Mouse (Mus musculus): ENCODE measurements around the gene Pcbp4. TPM values are rescaled to one million over a fixed set of nuclear protein-coding genes. Genes with fewer than 3 reads are reported as not detected.
A peak's percentile ranks its signal among the peaks of the same experiment; 100 is the strongest.

Pcbp4 gene
- polyA plus RNA-seq, 2 experiments = 5.7 to 11.3 TPM

DNA sequence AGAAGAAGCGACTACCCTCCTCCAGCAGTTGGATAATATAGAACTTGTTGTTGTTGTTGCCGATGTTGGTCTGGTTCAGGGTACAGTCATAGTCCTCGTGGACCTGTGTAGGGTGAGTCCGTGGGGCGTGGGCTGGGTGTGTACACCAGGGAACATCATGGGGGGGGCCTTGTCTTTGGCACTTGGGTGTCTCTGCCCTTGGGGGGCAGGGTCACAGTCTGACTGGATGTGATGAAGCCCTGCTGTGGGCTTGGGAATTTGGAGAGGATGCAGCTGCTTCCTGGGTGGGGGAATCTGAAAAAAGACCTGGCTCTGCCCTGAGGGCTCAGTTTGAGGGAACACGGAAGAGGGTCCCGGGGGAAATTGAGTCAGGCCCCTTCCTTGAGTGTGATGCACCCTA is 22.0 kb downstream of the Pcbp4 start:
- Histone ChIP-seq H3K27ac (no peak overlapping the region), H3K4me3 (ENCODE audit: insufficient read depth in 1 of 2, low read depth in 2 of 2, low read length in 2 of 2) (no peak overlapping the region), H3K4me1 (replicated peaks; ENCODE audit: control insufficient read depth in 2 of 2, insufficient read depth in 2 of 2, low read length in 1 of 2) (peaks cover 6 to 12% of the 10 kb centered on the region in 2 experiments; a peak in 3 of 4 replicates), H3K9me3 (ENCODE audit: control insufficient read depth, low read length) (no peaks in the 10 kb centered on the region), H3K4me2 (ENCODE audit: low read depth) (no peak overlapping the region), H3K27me3 (ENCODE audit: control insufficient read depth, insufficient read depth, low read length) (no peaks in the 10 kb centered on the region), H3K9ac (replicated peaks) (no peak overlapping the region), H3K36me3 (replicated peaks; ENCODE audit: control insufficient read depth, insufficient read depth, low read depth) (no peaks in the 10 kb centered on the region)
- ATAC-seq (ENCODE audit: insufficient read depth) = no peak
- WGBS (ENCODE audit: insufficient replicate concordance) = 61% methylated on average over 7 of the region's 7 CpGs
- TF ChIP-seq EP300 (IDR thresholded peaks at IDR 0.05; ENCODE audit: low read depth) (no peak), CTCF (IDR thresholded peaks at IDR 0.05; ENCODE audit: low read depth) (no peak)
- no peak for DNase-seq (ENCODE audit: low read depth in 3 of 3, low spot score in 3 of 3)

GRCm38 (mm10) chr9:106475663-106476001 is 22.5 kb downstream of the Pcbp4 start, which contains the start of gene Rrp9:
TSS of gene Rrp9 (plus strand) at chr9:106475963.
- ATAC-seq (ENCODE audit: insufficient read depth) = no peak
- Histone ChIP-seq H3K27ac (no peak within 1 kb of the TSS), H3K9ac (replicated peaks) (no peak within 1 kb of the TSS), H3K4me2 (ENCODE audit: low read depth) (peak within 1 kb of the TSS; percentile 92), H3K27me3 (ENCODE audit: control insufficient read depth, insufficient read depth, low read length) (no peaks in the 10 kb centered on the region), H3K4me1 (replicated peaks; ENCODE audit: control insufficient read depth in 2 of 2, insufficient read depth in 2 of 2, low read length in 1 of 2) (peaks cover 6 to 12% of the 10 kb centered on the region in 2 experiments; a peak in 3 of 4 replicates), H3K36me3 (replicated peaks; ENCODE audit: control insufficient read depth, insufficient read depth, low read depth) (no peaks in the 10 kb centered on the region), H3K9me3 (ENCODE audit: control insufficient read depth, low read length) (no peaks in the 10 kb centered on the region), H3K4me3 (ENCODE audit: insufficient read depth in 1 of 2, low read depth in 2 of 2, low read length in 2 of 2) (peak within 1 kb of the TSS in 1 of 2 experiments; percentile 25; a peak in 2 of 4 replicates)
- WGBS (ENCODE audit: insufficient replicate concordance) = 68% methylated on average over 10 of the region's 10 CpGs
- no peak for DNase-seq (ENCODE audit: low read depth in 3 of 3, low spot score in 3 of 3)
- TF ChIP-seq EP300 (IDR thresholded peaks at IDR 0.05; ENCODE audit: low read depth) (no peak), CTCF (IDR thresholded peaks at IDR 0.05; ENCODE audit: low read depth) (no peak)

DNA sequence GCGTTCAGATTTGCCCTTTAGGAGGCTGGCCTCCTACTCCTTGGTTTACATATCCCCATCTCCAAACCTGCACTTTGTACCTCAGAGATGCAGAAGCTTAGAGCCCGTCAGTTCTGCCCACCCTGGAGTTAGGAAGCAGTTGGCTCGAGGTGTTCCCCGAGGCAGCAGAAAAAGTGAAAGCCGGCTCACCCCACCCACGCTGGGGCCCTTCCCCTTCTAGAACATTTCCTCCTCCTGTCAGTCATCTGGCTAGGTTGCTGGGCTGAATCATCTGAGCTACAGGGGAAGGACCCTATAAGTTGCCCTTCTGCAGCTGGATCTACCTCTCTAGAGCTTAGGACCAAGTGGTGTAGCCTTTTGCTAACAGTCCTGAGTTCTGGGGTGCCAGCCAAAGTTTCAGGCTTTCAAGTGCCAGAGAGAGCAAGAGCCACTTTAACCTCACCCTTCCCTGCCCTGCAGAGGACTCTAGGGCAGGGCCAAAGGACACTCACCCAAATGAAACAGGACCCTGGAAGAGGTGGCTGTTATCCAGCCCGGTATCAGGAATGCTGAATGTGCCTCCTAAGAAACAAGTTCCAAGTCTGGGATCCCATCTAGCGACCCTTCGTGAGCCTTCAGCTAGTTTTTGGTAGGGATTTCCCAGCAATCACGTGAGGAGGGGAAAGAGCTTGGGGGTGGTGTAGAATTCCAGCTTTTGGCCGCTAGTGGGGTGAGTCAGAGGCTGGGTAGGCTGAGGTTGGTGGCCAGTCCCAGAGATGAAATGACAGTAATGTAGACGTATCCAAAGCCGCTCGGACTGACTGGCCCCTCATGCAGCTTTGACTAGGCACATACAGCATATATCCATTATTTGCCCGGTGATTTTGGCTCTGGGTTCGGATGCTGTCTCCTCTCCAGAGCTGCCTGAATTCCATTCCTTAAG is 23.2 kb downstream of the Pcbp4 start:
- no peak for TF ChIP-seq EP300 (IDR thresholded peaks at IDR 0.05; ENCODE audit: low read depth)
- no peak for TF ChIP-seq CTCF (IDR thresholded peaks at IDR 0.05; ENCODE audit: low read depth)
- Histone ChIP-seq H3K4me3 (ENCODE audit: insufficient read depth in 1 of 2, low read depth in 2 of 2, low read length in 2 of 2) (peak overlapping the region in 1 of 2 experiments; percentile 25; a peak in 2 of 4 replicates), H3K9ac (replicated peaks) (no peak overlapping the region), H3K36me3 (replicated peaks; ENCODE audit: control insufficient read depth, insufficient read depth, low read depth) (no peaks in the 10 kb centered on the region), H3K27ac (no peak overlapping the region), H3K4me1 (replicated peaks; ENCODE audit: control insufficient read depth in 2 of 2, insufficient read depth in 2 of 2, low read length in 1 of 2) (peaks cover 6 to 12% of the 10 kb centered on the region in 2 experiments; a peak in 3 of 4 replicates), H3K4me2 (ENCODE audit: low read depth) (peak overlapping the region; percentile 92), H3K27me3 (ENCODE audit: control insufficient read depth, insufficient read depth, low read length) (no peaks in the 10 kb centered on the region), H3K9me3 (ENCODE audit: control insufficient read depth, low read length) (no peaks in the 10 kb centered on the region)
- WGBS (ENCODE audit: insufficient replicate concordance) = 16% methylated on average over 16 of the region's 16 CpGs
- ATAC-seq (ENCODE audit: insufficient read depth) = peak; percentile 7; the same call in 1 of the 2 replicates
- no peak for DNase-seq (ENCODE audit: low read depth in 3 of 3, low spot score in 3 of 3)

- peak within 1 kb of the TSS; percentile 55 for H3K9ac ChIP-seq (replicated peaks)
- peak; percentile 99 for ATAC-seq (ENCODE audit: insufficient read depth)
- peak within 1 kb of the TSS; percentile 92 for H3K4me2 ChIP-seq (ENCODE audit: low read depth)
- H3K36me3 ChIP-seq (replicated peaks; ENCODE audit: control insufficient read depth, insufficient read depth, low read depth) = no peaks in the 10 kb centered on the region
- no peaks in the 10 kb centered on the region for H3K9me3 ChIP-seq (ENCODE audit: control insufficient read depth, low read length)
- peaks cover 6 to 12% of the 10 kb centered on the region in 2 experiments; a peak in 3 of 4 replicates for H3K4me1 ChIP-seq (replicated peaks; ENCODE audit: control insufficient read depth in 2 of 2, insufficient read depth in 2 of 2, low read length in 1 of 2)
- no peaks in the 10 kb centered on the region for H3K27me3 ChIP-seq (ENCODE audit: control insufficient read depth, insufficient read depth, low read length)
- TF ChIP-seq CTCF (IDR thresholded peaks at IDR 0.05; ENCODE audit: low read depth) (peak; percentile 98), EP300 (IDR thresholded peaks at IDR 0.05; ENCODE audit: low read depth) (no peak)
- H3K4me3 ChIP-seq (ENCODE audit: insufficient read depth in 1 of 2, low read depth in 2 of 2, low read length in 2 of 2) = peak within 1 kb of the TSS; percentile 63 to 75
- DNase-seq (ENCODE audit: low read depth in 3 of 3, low spot score in 3 of 3) = peak; percentile 99 to 100 (median 100)
- WGBS (ENCODE audit: insufficient replicate concordance) = under 1% methylated on average over 41 of the region's 41 CpGs
- H3K27ac ChIP-seq = no peak within 1 kb of the TSS
Observed at GRCm38 (mm10) chr9:106476924-106477484, 23.9 kb downstream of the Pcbp4 start, which contains the start of gene Parp3. TSS of gene Parp3 (minus strand) at chr9:106476949.

- Histone ChIP-seq H3K4me3 (ENCODE audit: insufficient read depth in 1 of 2, low read depth in 2 of 2, low read length in 2 of 2) (peak overlapping the region; percentile 63 to 75), H3K4me1 (replicated peaks; ENCODE audit: control insufficient read depth in 2 of 2, insufficient read depth in 2 of 2, low read length in 1 of 2) (peaks cover 6 to 12% of the 10 kb centered on the region in 2 experiments; a peak in 3 of 4 replicates), H3K36me3 (replicated peaks; ENCODE audit: control insufficient read depth, insufficient read depth, low read depth) (no peaks in the 10 kb centered on the region; the same call in 1 of the 2 replicates), H3K27ac (no peak overlapping the region), H3K9me3 (ENCODE audit: control insufficient read depth, low read length) (no peaks in the 10 kb centered on the region), H3K27me3 (ENCODE audit: control insufficient read depth, insufficient read depth, low read length) (no peaks in the 10 kb centered on the region), H3K9ac (replicated peaks) (peak overlapping the region; percentile 55), H3K4me2 (ENCODE audit: low read depth) (peak overlapping the region; percentile 92)
- no peak for DNase-seq (ENCODE audit: low read depth in 3 of 3, low spot score in 3 of 3)
- TF ChIP-seq CTCF (IDR thresholded peaks at IDR 0.05; ENCODE audit: low read depth) (no peak), EP300 (IDR thresholded peaks at IDR 0.05; ENCODE audit: low read depth) (no peak)
- no peak for ATAC-seq (ENCODE audit: insufficient read depth)
- under 1% methylated on average over 16 of the region's 16 CpGs for WGBS (ENCODE audit: insufficient replicate concordance)
Observed at GRCm38 (mm10) chr9:106477649-106478048, 24.6 kb downstream of the Pcbp4 start.
